Mouse (Mus musculus) cerebellum, postnatal 10 days (tissue): ENCODE measurements around the gene Alas2.

ENCODE experiments used
- DNase-seq, 2 experiments: peaks; one replicate each; pipeline ENCODE4 v3.0.0; 2021; ENCODE audit warnings: mixed read lengths in 2 of 2

The Alas2 gene

DNA sequence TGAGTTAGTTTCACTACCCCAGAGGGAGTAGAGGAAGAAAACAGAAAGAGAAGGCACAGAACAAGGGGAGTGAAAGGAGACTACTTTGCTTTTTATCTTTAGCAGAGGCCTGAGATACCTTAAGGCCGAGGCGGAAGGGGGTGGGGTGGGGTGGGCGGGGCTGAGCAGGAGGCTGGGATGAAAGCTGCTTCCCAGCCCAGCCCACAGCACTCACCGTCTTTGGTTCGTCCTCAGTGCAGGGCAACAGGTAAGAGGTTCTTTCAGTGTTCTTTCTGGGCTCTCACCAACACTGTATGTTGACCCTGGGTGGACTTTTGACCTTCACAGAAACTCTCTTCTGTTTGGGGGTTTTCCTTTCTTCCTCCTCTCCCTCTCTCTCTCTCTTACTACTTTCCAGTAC is at the start of gene Alas2:
Gene Alas2, plus strand, starts transcription at position 137 of the 400 bp plus-strand sequence.
- no peak for DNase-seq

- no peak for DNase-seq
These were observed 38.5 kb upstream of the Alas2 start for GRCm38 (mm10) chrX:150508696-150509095.

DNA sequence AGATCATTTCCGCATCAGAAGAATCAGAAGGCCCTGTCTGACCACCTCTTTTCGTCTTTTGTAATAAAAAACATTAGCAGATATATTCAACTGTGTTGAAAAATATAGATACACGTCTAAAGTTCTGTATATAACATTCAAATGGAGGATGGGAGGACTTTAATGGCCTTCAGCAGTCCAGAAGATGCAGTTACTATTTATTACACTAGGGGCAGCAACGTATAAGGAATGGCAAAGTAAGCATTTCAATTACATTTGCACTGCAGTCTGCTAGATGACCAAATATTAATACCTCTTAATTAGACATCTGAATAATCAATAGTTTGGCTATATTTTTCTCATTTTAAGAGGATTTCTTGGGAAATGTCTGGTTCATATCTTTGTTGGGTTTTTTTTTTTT is 36.5 kb upstream of the Alas2 start:
- DNase-seq: peak; percentile 52 to 82

GRCm38 (mm10) chrX:150511274-150511673 is 35.9 kb upstream of the Alas2 start:
- DNase-seq: no peak

GRCm38 (mm10) chrX:150514127-150514526 is 33.0 kb upstream of the Alas2 start:
- no peak for DNase-seq

DNA sequence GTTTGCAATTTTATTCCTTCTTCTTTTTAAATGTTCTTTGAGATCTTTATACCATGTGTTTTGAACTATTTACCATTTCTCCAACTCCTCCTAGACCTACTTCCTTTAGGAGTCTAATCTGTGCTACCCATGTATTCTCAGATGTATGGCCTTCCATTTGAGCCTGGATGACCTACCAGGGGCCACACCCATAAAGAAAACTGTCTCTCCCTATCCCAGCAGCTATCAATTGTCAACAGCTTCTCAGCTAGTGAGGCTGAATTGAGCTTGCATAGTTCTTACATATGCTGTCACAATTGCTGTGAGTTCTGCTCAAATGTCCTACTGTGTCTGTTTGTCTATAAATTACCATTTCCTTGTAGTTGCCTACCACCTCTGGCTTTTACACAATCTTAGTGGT is 31.2 kb upstream of the Alas2 start:
- DNase-seq: no peak

GRCm38 (mm10) chrX:150516477-150516876 is 30.7 kb upstream of the Alas2 start:
- DNase-seq: no peak

DNA sequence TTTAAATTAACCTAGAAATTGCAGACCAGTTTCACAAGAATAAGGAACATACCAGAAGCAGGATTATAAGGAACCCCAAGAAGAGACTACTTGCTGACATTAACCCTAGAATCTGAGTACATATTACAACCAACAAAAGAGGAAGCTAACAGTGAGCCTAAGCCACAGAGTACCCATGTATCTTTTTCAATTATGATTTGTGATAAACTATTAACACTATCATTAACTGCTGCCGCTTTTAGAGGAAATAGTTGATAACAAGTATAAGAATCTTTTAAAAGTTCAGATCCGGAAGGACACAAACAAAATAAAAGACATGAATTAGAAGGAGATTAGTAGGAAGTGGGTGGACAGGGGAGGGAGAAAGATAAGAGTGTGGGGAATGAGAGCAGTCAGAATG is 7.1 kb upstream of the Alas2 start:
- no peak for DNase-seq

DNA sequence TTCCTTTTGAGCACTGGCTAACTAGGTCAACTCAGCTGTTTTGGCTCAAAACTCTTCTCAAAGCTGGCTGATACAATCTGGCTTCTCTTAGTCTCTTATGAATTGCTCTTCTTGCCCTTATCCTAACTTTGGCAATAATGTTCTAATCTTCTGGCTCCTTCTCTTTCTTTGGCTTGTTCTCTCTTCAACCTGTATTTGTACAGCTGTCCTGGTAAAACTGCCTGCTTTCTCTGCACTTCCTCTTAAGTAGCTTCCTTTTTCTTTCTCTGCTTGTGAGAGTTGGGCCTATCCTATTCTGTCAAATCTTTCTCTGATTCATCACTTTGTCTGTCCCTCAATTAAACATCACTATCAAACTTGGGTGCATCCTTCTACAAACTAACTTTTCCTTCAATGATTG is 5.5 kb upstream of the Alas2 start:
- DNase-seq: no peak

- no peak for DNase-seq
These were observed 2.5 kb downstream of the Alas2 start for GRCm38 (mm10) chrX:150549639-150550038.

GRCm38 (mm10) chrX:150551986-150552385 is 4.8 kb downstream of the Alas2 start:
- no peak for DNase-seq

DNA sequence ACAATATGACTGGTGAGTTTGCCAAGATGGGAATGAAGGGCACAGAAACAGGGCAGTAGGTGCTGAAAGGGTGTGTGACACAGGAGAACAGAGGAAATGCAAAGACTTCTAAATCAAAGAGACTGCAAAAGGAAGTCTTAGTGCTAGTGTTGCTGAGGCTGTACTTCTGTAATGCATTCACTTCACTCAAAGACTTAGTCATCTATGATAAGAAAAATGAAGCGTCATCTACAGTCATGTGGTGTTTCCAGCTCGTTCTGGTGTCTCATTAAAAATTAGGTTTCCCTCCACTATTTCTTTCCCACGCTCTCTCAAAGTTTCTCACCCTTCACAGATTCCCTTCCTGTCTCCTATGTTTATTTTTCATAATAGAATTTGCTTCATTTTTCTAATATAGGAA is 6.9 kb downstream of the Alas2 start:
- no peak for DNase-seq

GRCm38 (mm10) chrX:150564644-150565357 is 17.6 kb downstream of the Alas2 start:
- DNase-seq: no peak

DNA sequence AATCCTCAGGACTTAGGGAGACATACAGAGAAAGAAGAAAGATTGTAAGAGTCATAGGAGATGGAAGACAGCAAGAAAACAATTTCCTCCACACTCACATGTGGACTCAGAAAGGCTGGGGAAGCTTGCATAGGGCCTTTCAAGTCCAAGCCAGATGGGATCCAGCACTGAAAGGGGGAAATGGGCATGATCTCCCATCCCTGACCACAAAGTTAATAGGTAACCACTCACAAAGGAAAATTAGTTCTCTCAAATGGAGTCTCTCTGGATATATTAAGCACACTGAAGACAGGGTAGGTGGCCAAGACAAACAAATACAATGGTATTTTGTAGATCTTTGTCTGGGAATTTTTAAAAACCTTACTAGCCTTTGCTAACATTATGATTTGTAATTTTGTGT is 34.7 kb downstream of the Alas2 start:
- no peak for DNase-seq

- no peak for DNase-seq
These were observed 37.9 kb downstream of the Alas2 start for GRCm38 (mm10) chrX:150585116-150585515.

- DNase-seq: peak; percentile 84 to 88
These were observed 41.0 kb downstream of the Alas2 start, which contains the start of gene Pfkfb1 for GRCm38 (mm10) chrX:150588023-150588764. Pfkfb1 (plus strand) TSS chrX:150588229.

DNA sequence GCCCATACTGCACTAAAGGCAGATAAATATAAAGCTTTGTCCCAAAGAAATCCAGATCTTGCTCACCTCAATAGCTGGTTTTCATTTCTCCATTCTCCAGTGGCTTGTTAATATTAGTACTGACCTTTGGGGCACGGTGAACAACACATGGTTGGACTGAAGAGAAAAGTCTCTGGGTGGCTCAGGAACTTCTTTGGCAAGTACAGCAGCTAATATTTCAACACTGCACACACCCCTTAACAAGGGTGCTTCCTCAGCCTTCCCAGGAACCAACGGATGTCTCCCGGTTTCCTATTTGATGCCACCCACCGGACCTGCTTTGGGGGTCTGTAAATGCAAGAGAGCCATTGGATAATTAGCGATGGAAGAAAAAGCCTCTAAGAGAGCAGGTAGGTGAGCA is 42.5 kb downstream of the Alas2 start, which contains the start of gene Apex2:
Gene Apex2, minus strand, starts transcription at position 173 of the 400 bp plus-strand sequence.
- no peak for DNase-seq

DNA sequence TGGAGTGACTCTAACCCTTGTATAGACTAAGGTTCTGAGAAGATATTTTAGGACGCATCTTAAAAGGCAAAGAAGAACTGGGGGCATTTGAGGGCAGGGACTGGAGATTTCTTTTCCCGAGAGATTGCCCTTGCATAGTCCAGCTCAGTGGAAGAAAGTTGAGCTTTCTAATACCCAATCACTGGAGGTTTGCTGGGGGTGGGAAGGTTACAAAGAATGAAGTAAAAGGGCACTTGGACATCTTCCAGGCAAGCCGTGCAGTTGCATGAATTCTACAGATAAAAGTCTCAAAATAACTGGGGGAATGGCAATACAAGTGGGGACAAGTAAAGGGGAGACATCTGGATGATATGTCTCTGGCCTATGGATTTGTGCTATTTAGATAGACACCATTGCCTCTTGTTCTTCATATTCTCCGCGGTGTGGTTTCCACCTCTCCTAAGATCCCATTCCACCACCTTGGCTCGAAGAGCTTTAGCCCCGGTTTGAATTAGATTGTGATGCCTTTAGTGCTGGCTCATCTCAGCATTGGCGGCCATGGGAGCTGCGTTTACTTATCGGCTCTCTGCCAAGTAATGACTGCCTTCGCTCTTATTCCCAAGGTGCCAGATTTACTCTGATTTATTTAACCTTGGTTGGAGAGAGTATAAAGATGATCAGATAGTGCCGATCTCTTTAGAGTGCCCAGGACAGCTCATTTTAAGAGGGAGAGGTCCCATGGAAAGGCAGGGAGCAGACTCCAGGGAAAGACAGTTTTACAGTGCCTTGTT is 46.3 kb downstream of the Alas2 start:
- no peak for DNase-seq

- DNase-seq: no peak
These were observed 47.0 kb downstream of the Alas2 start for GRCm38 (mm10) chrX:150594176-150594575.

DNA sequence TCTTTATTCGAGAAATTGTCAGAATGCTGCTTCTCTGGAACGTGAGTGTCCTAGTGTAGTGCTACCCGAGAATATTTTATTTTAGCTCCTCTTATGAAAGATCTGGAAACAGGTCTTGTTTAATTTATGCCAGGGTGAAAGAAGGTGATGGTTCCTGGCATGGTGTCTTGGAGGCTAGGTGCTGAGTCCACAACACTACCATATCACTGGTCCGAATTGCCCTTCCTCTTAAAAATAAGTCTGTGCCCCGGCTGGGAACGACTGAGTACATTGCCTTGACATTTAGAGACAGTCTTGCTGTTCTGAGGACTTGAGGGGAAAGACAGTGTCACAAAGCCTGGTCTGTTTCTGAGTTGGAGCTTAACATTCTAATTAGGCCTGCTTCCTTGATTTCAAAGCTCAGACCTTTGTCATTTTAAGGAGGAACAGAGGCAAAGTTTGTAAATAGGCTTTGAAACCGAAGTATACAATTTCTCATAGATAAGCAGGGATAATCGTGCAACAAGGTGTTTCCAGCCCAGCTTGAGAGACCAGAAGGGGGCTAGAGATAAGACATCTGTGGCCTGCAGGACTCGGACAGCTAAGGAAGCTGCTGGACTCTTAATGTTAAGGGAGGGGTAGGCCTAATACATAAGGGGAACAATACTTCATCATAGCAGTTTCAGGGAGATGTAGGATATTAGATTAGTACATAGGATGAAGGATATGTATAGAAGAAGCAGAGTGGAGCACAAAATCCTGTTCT is 48.0 kb downstream of the Alas2 start:
- DNase-seq: no peak

GRCm38 (mm10) chrX:150598882-150599281 is 51.7 kb downstream of the Alas2 start:
- DNase-seq: no peak
